Mouse (Mus musculus) embryonic facial prominence, embryonic 14.5 days (tissue): ENCODE measurements at regions not wholly inside any gene's neighbourhood (a gene's known extent, or its start where the extent isn't known, plus 50 kb on each side); places are given as distances from the start of the nearest gene placed in this dataset.
A peak's percentile ranks its signal among the peaks of the same experiment; 100 is the strongest.

ENCODE experiments used
- ATAC-seq: fragments of 200-750 bp; cut with Nextera tagmentation; 2 replicates; pipeline ENCODE4 v1.8.0; 2017; ENCODE audit warnings: low read depth, moderate number of reproducible peaks, moderate TSS enrichment
- DNase-seq: peaks from one replicate; pipeline ENCODE4 v3.0.0-alpha.2; 2015; ENCODE audit warnings: low spot score
- H3K27ac ChIP-seq: fragments of 300-500 bp; sonication (generic); replicated peaks from 2 replicates; pipeline ENCODE4 v1.5.1; 2014; ENCODE audit warnings: low read depth, mild to moderate bottlenecking, low read length, moderate library complexity
- H3K27me3 ChIP-seq: fragments of 300-500 bp; sonication (generic); replicated peaks from 2 replicates; pipeline ENCODE4 v1.6.1; 2014; ENCODE audit warnings: low read length; ENCODE audit not compliant: control insufficient read depth, insufficient read depth
- H3K36me3 ChIP-seq: fragments of 300-500 bp; sonication (generic); 2 replicates; pipeline ENCODE4 v1.6.1; 2014; ENCODE audit warnings: low read length, mixed read lengths; ENCODE audit not compliant: control insufficient read depth, insufficient read depth
- H3K4me1 ChIP-seq: fragments of 300-500 bp; sonication (generic); 2 replicates; pipeline ENCODE4 v1.6.1; 2014; ENCODE audit warnings: antibody characterized with exemption, low read length; ENCODE audit not compliant: control insufficient read depth, insufficient read depth
- H3K4me2 ChIP-seq: fragments of 300-500 bp; sonication (generic); 2 replicates; pipeline ENCODE4 v1.6.1; 2014; ENCODE audit warnings: low read depth, mild to moderate bottlenecking, low read length, moderate library complexity, mixed read lengths
- H3K4me3 ChIP-seq: fragments of 300-500 bp; sonication (generic); 2 replicates; pipeline ENCODE4 v1.5.1; 2014; ENCODE audit warnings: low read depth, mild to moderate bottlenecking, low read length
- H3K9ac ChIP-seq: fragments of 300-500 bp; sonication (generic); 2 replicates; pipeline ENCODE4 v1.6.1; 2014; ENCODE audit warnings: low read depth, mild to moderate bottlenecking, low read length, moderate library complexity, mixed read lengths
- H3K9me3 ChIP-seq: fragments of 300-500 bp; sonication (generic); 2 replicates; pipeline ENCODE4 v1.6.1; 2016; ENCODE audit warnings: low read length; ENCODE audit not compliant: control insufficient read depth
- WGBS: fragments of 180-500 bp; shearing (Covaris S2); extraction: QIAGEN DNeasy Blood & Tissue Kit; methylation state at CpG from one replicate; pipeline ENCODE4 v1.1.7; 2014; 5-methylcytosine and 5-hydroxymethylcytosine counted together

- ATAC-seq (no peak), DNase-seq (no peak)
- Histone ChIP-seq H3K4me1 (0 out of 2 replicates have a peak, but pooled peaks cover 4% of the 10 kb centered on the region), H3K36me3 (no peaks in the 10 kb centered on the region), H3K27me3 (no peaks in the 10 kb centered on the region), H3K27ac (no peak overlapping the region), H3K9me3 (0 out of 2 replicates have a peak, but pooled peaks cover 4% of the 10 kb centered on the region), H3K9ac (no peak overlapping the region), H3K4me3 (no peak overlapping the region), H3K4me2 (no peak overlapping the region)
- 94% methylated on average over 5 of the region's 5 CpGs for WGBS
Observed at GRCm38 (mm10) chr14:48855453-48855852, 181.8 kb upstream of the Otx2 start.

- Histone ChIP-seq H3K9ac (no peak overlapping the region), H3K9me3 (0 out of 2 replicates have a peak, but pooled peaks cover 4% of the 10 kb centered on the region), H3K4me1 (0 out of 2 replicates have a peak, but pooled peaks cover 4% of the 10 kb centered on the region), H3K27me3 (no peaks in the 10 kb centered on the region), H3K4me3 (no peak overlapping the region), H3K4me2 (no peak overlapping the region), H3K27ac (no peak overlapping the region), H3K36me3 (no peaks in the 10 kb centered on the region)
- WGBS, result 54% methylated on average over 9 of the region's 9 CpGs
- DNase-seq (no peak), ATAC-seq (no peak)
Observed at GRCm38 (mm10) chr14:48854188-48854924, 180.7 kb upstream of the Otx2 start.

- Histone ChIP-seq H3K4me1 (0 out of 2 replicates have a peak, but pooled peaks cover 4% of the 10 kb centered on the region), H3K9ac (no peak overlapping the region), H3K9me3 (0 out of 2 replicates have a peak, but pooled peaks cover 4% of the 10 kb centered on the region), H3K27ac (no peak overlapping the region), H3K36me3 (no peaks in the 10 kb centered on the region), H3K4me3 (no peak overlapping the region), H3K27me3 (no peaks in the 10 kb centered on the region), H3K4me2 (peak overlapping the region; percentile 50)
- ATAC-seq (0 out of 2 replicates have a peak, but pooled peaks have one; percentile 44), DNase-seq (no peak)
- 35% methylated on average over 7 of the region's 7 CpGs for WGBS
Observed at GRCm38 (mm10) chr14:48853479-48854187, 180.0 kb upstream of the Otx2 start.

GRCm38 (mm10) chr14:48852787-48853186 lies 179.2 kb upstream of the Otx2 start:
- H3K4me3 ChIP-seq, result peak overlapping the region; percentile 36
- H3K9ac ChIP-seq, result no peak overlapping the region
- H3K27ac ChIP-seq, result no peak overlapping the region
- 0 out of 2 replicates have a peak, but pooled peaks cover 4% of the 10 kb centered on the region for H3K4me1 ChIP-seq
- ATAC-seq (no peak), DNase-seq (no peak)
- no peaks in the 10 kb centered on the region for H3K27me3 ChIP-seq
- H3K9me3 ChIP-seq, result no peaks in the 10 kb centered on the region
- H3K36me3 ChIP-seq, result no peaks in the 10 kb centered on the region
- 2% methylated on average over 15 of the region's 15 CpGs for WGBS
- H3K4me2 ChIP-seq, result peak overlapping the region; percentile 50

- Histone ChIP-seq H3K27me3 (no peaks in the 10 kb centered on the region), H3K4me3 (no peak overlapping the region)
- 52% methylated on average over 4 of the region's 4 CpGs for WGBS
Observed at GRCm38 (mm10) chr14:48852061-48852460, 178.4 kb upstream of the Otx2 start.

GRCm38 (mm10) chr14:48842861-48843260 lies 169.2 kb upstream of the Otx2 start:
- ATAC-seq (no peak), DNase-seq (no peak)
- no peak overlapping the region for H3K4me2 ChIP-seq
- H3K36me3 ChIP-seq, result no peaks in the 10 kb centered on the region
- no peaks in the 10 kb centered on the region; the same call in 1 of the 2 replicates for H3K27me3 ChIP-seq
- H3K4me1 ChIP-seq, result no peaks in the 10 kb centered on the region
- WGBS, result 70% methylated on average over 4 of the region's 4 CpGs
- no peak overlapping the region for H3K9ac ChIP-seq
- H3K27ac ChIP-seq, result no peak overlapping the region
- no peaks in the 10 kb centered on the region for H3K9me3 ChIP-seq
- no peak overlapping the region for H3K4me3 ChIP-seq

More at GRCm38 (mm10) chr14:48852061-48852460, 178.4 kb upstream of the Otx2 start:
- no peak for ATAC-seq
- no peaks in the 10 kb centered on the region for H3K9me3 ChIP-seq
- no peak overlapping the region for H3K27ac ChIP-seq
- H3K4me1 ChIP-seq, result 0 out of 2 replicates have a peak, but pooled peaks cover 4% of the 10 kb centered on the region
- no peaks in the 10 kb centered on the region for H3K36me3 ChIP-seq
- H3K9ac ChIP-seq, result no peak overlapping the region
- no peak for DNase-seq
- no peak overlapping the region for H3K4me2 ChIP-seq

GRCm38 (mm10) chr14:48841278-48841677 lies 167.7 kb upstream of the Otx2 start:
- Histone ChIP-seq H3K9me3 (no peaks in the 10 kb centered on the region), H3K27me3 (no peaks in the 10 kb centered on the region; the same call in 1 of the 2 replicates), H3K36me3 (no peaks in the 10 kb centered on the region), H3K4me1 (peaks cover 8% of the 10 kb centered on the region; the same call in 1 of the 2 replicates), H3K27ac (no peak overlapping the region), H3K9ac (no peak overlapping the region), H3K4me3 (no peak overlapping the region), H3K4me2 (no peak overlapping the region)
- 58% methylated on average over 5 of the region's 5 CpGs for WGBS
- DNase-seq (no peak), ATAC-seq (no peak)

- Histone ChIP-seq H3K4me1 (peaks cover 8% of the 10 kb centered on the region; the same call in 1 of the 2 replicates), H3K9me3 (no peaks in the 10 kb centered on the region), H3K27me3 (no peaks in the 10 kb centered on the region; the same call in 1 of the 2 replicates), H3K4me3 (no peak overlapping the region), H3K36me3 (no peaks in the 10 kb centered on the region), H3K4me2 (no peak overlapping the region), H3K27ac (no peak overlapping the region), H3K9ac (no peak overlapping the region)
- DNase-seq (no peak), ATAC-seq (no peak)
- WGBS, result 28% methylated on average over 6 of the region's 6 CpGs
Observed at GRCm38 (mm10) chr14:48837181-48837580, 163.6 kb upstream of the Otx2 start.
